Mouse (Mus musculus) hindbrain, embryonic 16.5 days (tissue): ENCODE measurements around the gene Fam207a. TPM values are rescaled to one million over a fixed set of nuclear protein-coding genes. Genes with fewer than 3 reads are reported as not detected.
A peak's percentile ranks its signal among the peaks of the same experiment; 100 is the strongest.

ENCODE experiments used
- ATAC-seq: fragments of 200-750 bp; cut with Nextera tagmentation; 2 replicates; pipeline ENCODE4 v1.8.0; 2017; ENCODE audit warnings: moderate TSS enrichment, moderate library complexity
- H3K27ac ChIP-seq: fragments of 300-500 bp; sonication (generic); 2 replicates; pipeline ENCODE4 v1.5.1; 2014; ENCODE audit warnings: low read depth, mild to moderate bottlenecking, control low read depth, low read length, moderate library complexity
- H3K27me3 ChIP-seq: fragments of 300-500 bp; sonication (generic); replicated peaks from 2 replicates; pipeline ENCODE4 v1.6.1; 2014; ENCODE audit warnings: low read length; ENCODE audit not compliant: control insufficient read depth, insufficient read depth
- H3K36me3 ChIP-seq: fragments of 300-500 bp; sonication (generic); 2 replicates; pipeline ENCODE4 v1.6.1; 2014; ENCODE audit warnings: mild to moderate bottlenecking, low read length, moderate library complexity, mixed read lengths; ENCODE audit not compliant: control insufficient read depth, insufficient read depth
- H3K4me1 ChIP-seq: fragments of 300-500 bp; sonication (generic); 2 replicates; pipeline ENCODE4 v1.6.1; 2014; ENCODE audit warnings: low read depth, low read length; ENCODE audit not compliant: control insufficient read depth, insufficient read depth
- H3K4me2 ChIP-seq: fragments of 300-500 bp; sonication (generic); 2 replicates; pipeline ENCODE4 v1.6.1; 2014; ENCODE audit warnings: mild to moderate bottlenecking, low read length, control low read depth, moderate library complexity
- H3K4me3 ChIP-seq: fragments of 300-500 bp; sonication (generic); 2 replicates; pipeline ENCODE4 v1.5.1; 2014; ENCODE audit warnings: mild to moderate bottlenecking, low read length, control low read depth, moderate library complexity
- H3K9ac ChIP-seq: fragments of 300-500 bp; sonication (generic); 2 replicates; pipeline ENCODE4 v1.6.1; 2014; ENCODE audit warnings: low read depth, mild to moderate bottlenecking, control low read depth, low read length, moderate library complexity
- H3K9me3 ChIP-seq: fragments of 300-500 bp; sonication (generic); 2 replicates; pipeline ENCODE4 v1.6.1; 2014; ENCODE audit warnings: mild to moderate bottlenecking, low read length, moderate library complexity; ENCODE audit not compliant: control insufficient read depth
- WGBS: fragments of 180-500 bp; shearing (Covaris S2); extraction: QIAGEN DNeasy Blood & Tissue Kit; methylation state at CpG from one replicate; pipeline ENCODE4 v1.1.7; 2014; 5-methylcytosine and 5-hydroxymethylcytosine counted together
- polyA plus RNA-seq: library from polyadenylated mRNA; unstranded; fragments of >200 nt; fragmentation: Nextera tagmentation; extraction: Ambion mirVana; gene quantifications from 2 replicates; pipeline ENCODE4 v1.2.1, GENCODE M21; 2015

The Fam207a gene
- polyA plus RNA-seq: 43.5 and 43.8 TPM in 2 replicates

GRCm38 (mm10) chr10:77515385-77516348, at the start of gene Fam207a:
TSS of gene Fam207a (minus strand) at chr10:77515785.
- peak within 1 kb of the TSS; percentile 86 for H3K4me2 ChIP-seq
- H3K4me1 ChIP-seq: peaks cover 16% of the 10 kb centered on the region
- H3K4me3 ChIP-seq: peak within 1 kb of the TSS; percentile 70
- H3K9ac ChIP-seq: peak within 1 kb of the TSS; percentile 80
- peak within 1 kb of the TSS; percentile 82 for H3K27ac ChIP-seq
- H3K36me3 ChIP-seq: peaks cover 4% of the 10 kb centered on the region; the same call in 1 of the 2 replicates
- no peaks in the 10 kb centered on the region for H3K27me3 ChIP-seq
- WGBS: under 1% methylated on average over 75 of the region's 75 CpGs
- H3K9me3 ChIP-seq: no peaks in the 10 kb centered on the region
- ATAC-seq: peak; percentile 94

- WGBS: 90% methylated on average over 8 of the region's 8 CpGs
- Histone ChIP-seq H3K9me3 (no peaks in the 10 kb centered on the region), H3K27me3 (no peaks in the 10 kb centered on the region), H3K36me3 (no peaks in the 10 kb centered on the region), H3K4me2 (no peak overlapping the region), H3K4me1 (no peaks in the 10 kb centered on the region), H3K9ac (no peak overlapping the region), H3K4me3 (no peak overlapping the region), H3K27ac (no peak overlapping the region)
- ATAC-seq: no peak
These were observed 49.4 kb upstream of the Fam207a start for GRCm38 (mm10) chr10:77565005-77565404.

- Histone ChIP-seq H3K27me3 (no peaks in the 10 kb centered on the region), H3K27ac (no peak overlapping the region), H3K9ac (no peak overlapping the region), H3K4me3 (no peak overlapping the region), H3K4me1 (no peaks in the 10 kb centered on the region), H3K36me3 (no peaks in the 10 kb centered on the region), H3K9me3 (no peaks in the 10 kb centered on the region), H3K4me2 (no peak overlapping the region)
- no peak for ATAC-seq
- 79% methylated on average over 2 of the region's 2 CpGs for WGBS
These were observed 45.9 kb upstream of the Fam207a start for GRCm38 (mm10) chr10:77561508-77561907.

- no peaks in the 10 kb centered on the region for H3K27me3 ChIP-seq
- WGBS: 92% methylated on average over 9 of the region's 9 CpGs
- no peaks in the 10 kb centered on the region for H3K36me3 ChIP-seq
- no peak overlapping the region for H3K27ac ChIP-seq
- H3K9me3 ChIP-seq: no peaks in the 10 kb centered on the region
- no peak overlapping the region for H3K4me2 ChIP-seq
- H3K4me1 ChIP-seq: no peaks in the 10 kb centered on the region
- H3K9ac ChIP-seq: no peak overlapping the region
- ATAC-seq: no peak
- no peak overlapping the region for H3K4me3 ChIP-seq
These were observed 45.2 kb upstream of the Fam207a start for GRCm38 (mm10) chr10:77560830-77561229.

GRCm38 (mm10) chr10:77560090-77560489, 44.5 kb upstream of the Fam207a start:
- Histone ChIP-seq H3K9ac (no peak overlapping the region), H3K9me3 (no peaks in the 10 kb centered on the region), H3K27me3 (no peaks in the 10 kb centered on the region), H3K36me3 (no peaks in the 10 kb centered on the region), H3K4me2 (no peak overlapping the region), H3K4me1 (no peaks in the 10 kb centered on the region), H3K27ac (no peak overlapping the region), H3K4me3 (no peak overlapping the region)
- WGBS: 88% methylated on average over 11 of the region's 11 CpGs
- no peak for ATAC-seq

- WGBS: 83% methylated on average over 4 of the region's 4 CpGs
- Histone ChIP-seq H3K9ac (no peak overlapping the region), H3K4me3 (no peak overlapping the region), H3K9me3 (no peaks in the 10 kb centered on the region), H3K27me3 (no peaks in the 10 kb centered on the region), H3K27ac (no peak overlapping the region), H3K4me2 (no peak overlapping the region), H3K4me1 (no peaks in the 10 kb centered on the region), H3K36me3 (no peaks in the 10 kb centered on the region)
- no peak for ATAC-seq
These were observed 42.1 kb upstream of the Fam207a start for GRCm38 (mm10) chr10:77557641-77558040.

GRCm38 (mm10) chr10:77556631-77557030, 41.0 kb upstream of the Fam207a start:
- Histone ChIP-seq H3K36me3 (no peaks in the 10 kb centered on the region), H3K9ac (no peak overlapping the region), H3K4me3 (no peak overlapping the region), H3K4me1 (no peaks in the 10 kb centered on the region), H3K27ac (no peak overlapping the region), H3K4me2 (no peak overlapping the region), H3K27me3 (no peaks in the 10 kb centered on the region), H3K9me3 (no peaks in the 10 kb centered on the region)
- no peak for ATAC-seq
- 96% methylated on average over 7 of the region's 7 CpGs for WGBS

- no peak overlapping the region for H3K4me2 ChIP-seq
- H3K27me3 ChIP-seq: no peaks in the 10 kb centered on the region
- no peak overlapping the region for H3K27ac ChIP-seq
- H3K4me1 ChIP-seq: no peaks in the 10 kb centered on the region
- no peaks in the 10 kb centered on the region for H3K36me3 ChIP-seq
- no peaks in the 10 kb centered on the region for H3K9me3 ChIP-seq
- WGBS: 91% methylated on average over 4 of the region's 4 CpGs
- H3K4me3 ChIP-seq: no peak overlapping the region
- no peak for ATAC-seq
- H3K9ac ChIP-seq: no peak overlapping the region
These were observed 39.3 kb upstream of the Fam207a start for GRCm38 (mm10) chr10:77554918-77555317.

- Histone ChIP-seq H3K27ac (no peak overlapping the region), H3K27me3 (no peaks in the 10 kb centered on the region), H3K4me3 (no peak overlapping the region), H3K9ac (no peak overlapping the region), H3K36me3 (no peaks in the 10 kb centered on the region), H3K4me1 (no peaks in the 10 kb centered on the region), H3K4me2 (no peak overlapping the region), H3K9me3 (no peaks in the 10 kb centered on the region)
- no peak for ATAC-seq
- WGBS: 87% methylated on average over 4 of the region's 4 CpGs
These were observed 37.7 kb upstream of the Fam207a start for GRCm38 (mm10) chr10:77553285-77553684.
